Mouse (Mus musculus) embryonic stem cell, embryonic (primary cell): Measurements from ENCODE around the gene Rapgef1.

Experiments used
- CTCF ChIA-PET, 4 experiments: fragments of 300-600 bp in 2 of 4; fragments of 350-600 bp in 2 of 4; sonication (Branson Sonifier 250); formaldehyde crosslinking; loops; one replicate each; lab custom pipeline; 2022; ENCODE audit warnings: inconsistent platforms in 2 of 4; lab: Charles Lee
- POLR2A ChIA-PET, 4 experiments: fragments of 300-600 bp in 2 of 4; fragments of 350-600 bp in 2 of 4; sonication (Branson Sonifier 250); formaldehyde crosslinking; loops; one replicate each; lab custom pipeline; 2022; ENCODE audit warnings: antibody characterized with exemption in 4 of 4, inconsistent platforms in 1 of 4; lab: Charles Lee

The Rapgef1 gene

DNA sequence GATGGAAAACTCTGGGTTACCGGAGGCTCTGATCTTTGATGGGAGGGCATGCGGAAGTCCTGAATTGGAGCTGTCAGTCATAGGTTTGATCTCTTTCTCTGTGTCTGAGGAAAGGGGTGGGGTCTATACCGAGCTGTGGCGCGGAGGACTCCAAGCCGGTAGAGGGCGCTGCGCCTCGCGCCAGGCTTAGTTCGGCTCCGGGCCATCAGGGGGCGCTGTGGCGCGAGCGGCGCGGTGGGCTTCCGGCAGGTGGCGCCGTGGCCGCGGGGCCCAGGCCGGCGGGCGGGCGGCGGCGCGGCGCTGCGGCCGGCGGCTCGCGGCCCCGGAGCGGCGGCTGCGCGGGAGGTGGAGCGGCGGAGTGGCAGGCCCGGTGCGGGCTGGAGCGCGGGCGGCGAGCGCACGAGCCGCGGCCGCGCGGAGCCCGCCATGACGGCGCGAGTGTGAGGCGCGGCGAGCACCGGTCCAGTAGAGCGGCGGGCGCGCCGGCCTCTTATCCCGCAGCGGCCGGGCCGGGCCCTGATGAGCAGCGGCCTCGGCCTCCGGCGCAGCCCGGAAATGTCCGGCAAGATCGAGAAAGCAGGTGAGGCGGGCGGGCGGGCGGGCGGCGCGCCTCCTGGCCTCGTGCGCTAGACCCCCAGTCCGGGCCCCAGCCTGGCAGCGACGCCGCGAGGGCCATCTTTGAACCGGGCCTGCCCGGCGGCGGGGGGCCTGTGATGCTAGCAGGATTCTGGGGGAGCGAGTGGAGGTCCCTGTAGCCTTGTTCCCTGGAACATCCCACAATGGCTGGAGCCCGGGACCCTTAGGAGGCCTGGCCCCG is at the start of gene Rapgef1:
TSS of gene Rapgef1 (plus strand) at position 237 of the 817 bp plus-strand sequence.
- POLR2A ChIA-PET = interaction anchor here in 3 of 4 experiments (0.5 to 18.2 kb wide), 52 partner anchors 9 to 665 kb away, joined by 3 to 646 read pairs (median 4); no protein-coding TSS in a partner anchor

DNA sequence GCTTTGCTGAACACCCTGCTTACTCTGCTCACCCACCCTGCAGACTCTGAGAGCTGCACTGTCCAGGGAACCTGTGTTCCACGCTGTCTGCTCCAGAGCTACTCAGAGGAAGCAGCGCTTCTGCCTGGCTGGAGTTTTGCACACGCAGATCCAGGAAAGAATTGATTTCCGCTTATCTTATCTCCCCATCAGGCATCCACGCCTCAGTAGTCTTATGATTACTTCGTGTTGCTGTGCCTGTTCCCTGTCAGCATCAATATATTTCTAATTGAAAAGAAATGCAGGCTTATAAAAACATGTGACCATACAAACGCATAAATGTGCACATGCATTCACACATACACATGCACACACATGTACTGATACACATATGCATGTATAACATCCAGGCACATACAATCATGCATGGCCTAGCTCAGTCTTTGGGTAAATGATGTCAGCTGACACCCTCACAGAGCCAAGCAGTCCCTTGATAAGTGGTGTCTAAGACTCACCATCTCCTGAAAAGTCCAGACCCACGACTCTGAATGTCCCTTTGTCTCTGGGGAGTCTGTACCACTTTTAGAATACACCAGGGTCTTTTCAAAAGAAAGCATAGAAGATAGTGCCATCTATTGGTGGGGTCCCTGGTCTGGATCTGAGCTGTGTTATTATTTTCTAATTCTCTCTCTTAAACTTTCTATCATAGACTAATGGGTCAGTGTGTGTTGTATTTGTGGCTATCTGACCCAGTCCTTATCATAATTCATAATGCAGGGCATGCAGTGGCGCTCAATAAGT is 47.4 kb upstream of the Rapgef1 start:
- POLR2A ChIA-PET = interaction anchor here in 3 of 4 experiments (0.6 to 2.0 kb wide), 4 partner anchors 8 to 376 kb away, joined by 3 to 7 read pairs (median 4); no protein-coding TSS in a partner anchor

More for the DNA sequence above, at the start of gene Rapgef1:
- CTCF ChIA-PET = interaction anchor here (0.5 to 2.7 kb wide), 70 partner anchors 9 to 628 kb away, joined by 3 to 26 read pairs (median 4); no protein-coding TSS in a partner anchor

DNA sequence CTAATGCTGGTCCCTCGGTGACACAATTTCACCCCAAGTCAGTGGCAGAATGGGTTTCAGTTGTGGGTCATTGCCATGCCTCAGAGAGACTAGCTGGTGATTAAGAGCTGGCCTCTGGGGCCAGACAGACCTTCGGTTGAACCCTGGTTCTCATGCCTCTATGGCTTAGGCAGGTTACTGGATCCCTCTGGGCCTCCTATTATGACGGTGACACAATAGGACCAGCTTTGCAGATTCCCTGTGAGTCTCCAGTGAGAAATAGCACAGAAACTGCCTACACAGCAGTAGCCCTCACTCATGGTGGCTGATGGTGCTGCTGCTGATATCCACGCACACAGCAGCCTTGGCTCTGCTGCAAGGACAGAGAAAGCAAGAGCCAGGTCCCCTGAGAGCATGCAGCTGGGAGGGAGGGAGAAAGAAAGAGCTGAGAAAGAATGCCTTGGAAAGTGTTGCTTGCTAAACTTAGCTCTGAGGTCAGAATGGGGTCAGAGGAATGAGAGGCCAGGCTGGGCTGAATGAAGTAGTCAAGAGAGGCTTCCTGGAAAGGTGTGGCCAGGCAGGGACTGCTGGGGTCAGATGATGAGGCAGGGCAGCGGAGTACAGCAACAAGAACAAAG is 46.6 kb upstream of the Rapgef1 start:
- POLR2A ChIA-PET = interaction anchor here in 2 of 4 experiments (0.9 to 2.0 kb wide), 4 partner anchors 7 to 20 kb away, joined by 3 to 7 read pairs (median 3); no protein-coding TSS in a partner anchor
- CTCF ChIA-PET = interaction anchor here in 3 of 4 experiments (0.6 to 1.3 kb wide), 10 partner anchors 10 to 380 kb away, joined by 3 to 6 read pairs (median 3); no protein-coding TSS in a partner anchor

More for the DNA sequence above, 47.4 kb upstream of the Rapgef1 start:
- CTCF ChIA-PET = interaction anchor here in 3 of 4 experiments (0.6 to 1.0 kb wide), 6 partner anchors 20 to 379 kb away, joined by 3 to 5 read pairs (median 3); no protein-coding TSS in a partner anchor

DNA sequence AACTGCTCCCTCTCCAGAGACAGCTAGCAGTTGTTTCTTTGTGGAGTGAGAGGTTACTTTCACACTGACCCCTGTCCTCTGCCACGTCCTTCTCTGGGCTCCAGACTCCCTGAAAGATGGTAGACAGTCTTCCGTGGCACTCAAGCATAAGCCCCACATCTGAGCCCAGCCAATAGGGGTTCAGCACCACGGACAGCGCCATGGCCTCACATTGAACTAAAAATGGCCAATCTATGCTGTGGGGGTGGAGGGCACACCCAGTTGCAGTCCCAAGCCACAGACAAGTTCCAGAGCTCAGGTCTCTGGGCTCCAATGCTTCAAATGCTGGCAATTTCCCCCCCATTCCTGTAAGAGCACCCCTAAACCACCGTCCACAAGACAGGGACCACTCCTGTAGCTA is 45.9 kb upstream of the Rapgef1 start:
- ChIA-PET POLR2A (interaction anchor here in 3 of 4 experiments (0.6 to 2.0 kb wide), 6 partner anchors 8 to 392 kb away, joined by 3 to 7 read pairs (median 3); partner anchors contain the start of gene Sptan1 (in 1 of the 3)), CTCF (interaction anchor here in 2 of 4 experiments (0.6 to 1.3 kb wide), 5 partner anchors 9 to 379 kb away, joined by 3 to 6 read pairs (median 3); no protein-coding TSS in a partner anchor)

DNA sequence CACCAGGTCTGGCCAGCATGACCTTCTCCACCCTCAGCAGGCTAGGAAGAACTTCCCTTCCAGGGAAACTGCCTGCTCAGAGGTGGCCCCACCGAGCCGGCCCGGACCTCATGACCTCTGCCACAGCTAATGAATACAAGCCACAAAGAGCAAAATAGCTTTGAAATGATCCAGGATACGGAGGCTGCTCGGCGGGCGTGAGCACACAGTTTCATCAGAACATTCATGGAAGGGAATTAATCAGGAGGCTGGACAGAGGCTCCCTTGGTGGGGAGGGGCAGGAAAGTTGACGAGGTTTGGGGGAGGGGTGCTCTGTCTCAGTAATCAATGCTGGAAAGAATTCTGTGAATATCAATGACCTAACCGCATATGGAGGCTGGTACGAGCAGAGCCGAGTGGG is 45.3 kb upstream of the Rapgef1 start:
- POLR2A ChIA-PET = interaction anchor here in 3 of 4 experiments (0.6 to 2.0 kb wide), 8 partner anchors 9 to 474 kb away, joined by 3 to 7 read pairs (median 3); partner anchors contain the start of genes Sptan1 (in 1 of the 3) and Wdr34 (in 1 of the 3)
- CTCF ChIA-PET = interaction anchor here in 2 of 4 experiments (0.9 to 1.3 kb wide), 2 partner anchors 10 to 91 kb away, joined by 3 to 4 read pairs; no protein-coding TSS in a partner anchor

DNA sequence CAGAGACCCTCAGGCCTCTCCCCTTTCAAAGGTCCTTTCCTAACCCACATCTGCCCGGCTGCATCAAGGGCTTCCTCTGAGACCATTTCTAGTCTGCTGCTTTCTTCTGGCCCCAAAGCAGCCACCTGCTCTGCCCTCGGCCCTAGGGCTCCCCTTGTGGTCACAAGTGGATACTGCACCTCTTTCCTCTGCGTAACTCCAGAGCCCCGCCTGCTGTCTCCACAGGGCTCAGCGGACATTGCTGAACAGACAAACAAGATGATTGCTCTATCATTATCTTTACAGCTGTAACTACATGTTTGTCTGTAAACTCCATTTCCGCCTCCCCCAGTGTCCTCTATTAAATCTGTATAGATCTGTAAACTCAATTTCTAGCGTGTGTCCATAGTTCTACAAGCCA is 37.1 kb upstream of the Rapgef1 start:
- ChIA-PET CTCF (interaction anchor here (0.7 to 2.0 kb wide), 19 partner anchors 9 to 450 kb away, joined by 3 to 8 read pairs (median 4); partner anchors contain the start of gene Rapgef1 (in 1 of the 4)), POLR2A (no interaction called here)

DNA sequence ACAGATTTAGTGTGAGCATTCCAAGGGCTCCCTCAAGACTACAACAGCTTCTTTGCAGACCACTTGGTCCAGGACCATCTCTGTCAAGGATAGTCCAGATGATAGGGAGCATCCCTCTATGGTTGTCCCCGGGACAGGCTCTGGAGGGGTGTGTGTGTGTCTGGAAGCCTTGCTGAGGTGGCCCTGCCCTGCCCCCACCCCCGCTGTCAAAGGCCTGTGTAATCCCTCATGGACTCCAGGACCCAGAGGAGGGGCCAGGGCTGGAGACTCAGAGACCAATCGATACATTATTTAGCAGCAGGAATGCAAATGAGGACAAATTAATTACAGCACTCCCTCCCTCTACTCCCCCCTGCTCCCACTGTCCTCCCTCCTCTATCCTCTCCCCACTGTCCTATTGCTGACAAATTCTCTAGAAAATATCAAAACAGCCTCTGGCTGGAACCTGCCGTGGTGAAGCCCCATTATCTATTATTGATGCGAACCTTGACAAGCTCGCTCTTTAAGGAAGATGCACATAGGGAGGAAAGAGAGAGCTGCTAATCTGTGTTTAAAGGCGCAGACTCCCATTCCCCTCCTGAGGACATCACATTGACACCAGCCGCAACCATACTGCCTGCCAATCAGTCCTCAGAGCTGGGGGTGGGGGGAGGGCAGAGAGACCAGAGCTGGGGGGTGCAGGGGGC is 33.4 kb upstream of the Rapgef1 start:
- CTCF ChIA-PET = interaction anchor here in 1 of 4 experiments (0.7 kb wide), 1 partner anchor 10 kb away, joined by 3 read pairs; no protein-coding TSS in a partner anchor
- POLR2A ChIA-PET = interaction anchor here in 2 of 4 experiments (0.6 to 1.5 kb wide), 3 partner anchors 19 to 239 kb away, joined by 3 to 5 read pairs (median 4); no protein-coding TSS in a partner anchor

DNA sequence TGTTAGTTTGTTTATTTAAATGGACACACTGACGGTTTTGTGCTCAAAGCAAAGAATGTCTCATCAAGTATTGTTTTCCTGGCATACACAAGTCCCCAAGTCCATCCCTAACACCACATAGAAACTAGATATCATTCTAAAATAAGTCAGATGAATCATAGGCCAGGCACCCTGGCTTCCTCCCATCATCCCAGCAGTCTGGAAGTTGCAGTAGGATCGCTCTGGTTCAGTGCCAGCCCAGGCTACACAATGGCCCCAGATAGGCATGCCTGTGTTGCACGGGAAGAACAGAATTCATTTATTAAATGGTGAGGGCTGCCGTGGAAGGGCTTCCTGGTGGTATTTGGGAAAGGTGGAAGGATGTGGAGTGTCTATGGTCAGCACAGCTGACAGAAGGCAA is 31.5 kb upstream of the Rapgef1 start:
- ChIA-PET CTCF (interaction anchor here in 2 of 4 experiments (0.6 to 0.7 kb wide), 2 partner anchors 536 to 542 kb away, joined by 3 read pairs; no protein-coding TSS in a partner anchor), POLR2A (interaction anchor here in 2 of 4 experiments (0.6 to 1.4 kb wide), 6 partner anchors 12 to 1183 kb away, joined by 3 to 4 read pairs (median 3); partner anchors contain the start of gene Ttf1 (in 1 of the 2))

DNA sequence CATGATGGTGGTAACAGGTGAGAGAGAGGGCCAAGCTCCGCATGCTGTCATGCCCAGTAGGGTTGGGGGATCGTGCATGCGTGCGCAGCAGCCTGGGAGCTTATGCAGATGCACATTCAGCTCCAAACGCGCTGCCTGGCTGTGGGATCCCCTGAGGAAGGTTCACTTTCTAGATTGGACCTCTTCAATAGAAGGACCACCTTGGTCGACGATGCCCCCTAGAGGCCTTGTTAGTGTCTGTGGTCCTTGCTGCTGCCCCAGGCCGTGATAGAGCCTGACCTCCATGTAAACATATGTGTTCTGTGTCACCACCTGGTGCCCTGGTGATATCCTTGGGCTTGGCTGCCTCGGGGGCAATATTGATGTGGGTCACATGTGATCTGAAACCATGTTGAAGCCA is 30.3 kb upstream of the Rapgef1 start:
- POLR2A ChIA-PET = interaction anchor here in 3 of 4 experiments (0.7 to 1.4 kb wide), 4 partner anchors 9 to 204 kb away, joined by 3 to 5 read pairs (median 4); no protein-coding TSS in a partner anchor
- CTCF ChIA-PET = interaction anchor here in 3 of 4 experiments (0.6 to 1.5 kb wide), 6 partner anchors 19 to 394 kb away, joined by 3 to 4 read pairs (median 3); no protein-coding TSS in a partner anchor

DNA sequence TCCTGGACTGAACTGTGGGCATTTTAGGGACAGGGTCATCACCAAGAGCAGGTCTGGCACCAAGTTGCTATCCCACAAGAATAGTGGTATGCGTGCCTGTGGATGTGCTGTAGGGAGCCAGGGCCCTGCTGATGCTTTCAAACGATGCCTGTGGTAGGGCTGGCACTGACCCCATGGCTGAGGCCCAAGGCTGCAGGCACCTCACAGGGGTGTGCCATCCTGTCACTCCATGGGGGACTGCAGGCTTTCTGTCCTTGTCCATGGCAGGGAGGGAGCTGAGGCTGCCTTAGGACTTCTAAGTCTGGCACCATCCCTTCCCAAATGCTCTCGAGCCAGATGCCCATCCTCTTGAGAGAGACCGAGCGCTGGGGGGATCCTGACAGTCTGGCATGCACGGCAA is 27.9 kb upstream of the Rapgef1 start:
- ChIA-PET POLR2A (no interaction called here), CTCF (interaction anchor here in 1 of 4 experiments (0.6 to 1.5 kb wide), 3 partner anchors 73 to 609 kb away, joined by 3 to 6 read pairs (median 3); no protein-coding TSS in a partner anchor)

DNA sequence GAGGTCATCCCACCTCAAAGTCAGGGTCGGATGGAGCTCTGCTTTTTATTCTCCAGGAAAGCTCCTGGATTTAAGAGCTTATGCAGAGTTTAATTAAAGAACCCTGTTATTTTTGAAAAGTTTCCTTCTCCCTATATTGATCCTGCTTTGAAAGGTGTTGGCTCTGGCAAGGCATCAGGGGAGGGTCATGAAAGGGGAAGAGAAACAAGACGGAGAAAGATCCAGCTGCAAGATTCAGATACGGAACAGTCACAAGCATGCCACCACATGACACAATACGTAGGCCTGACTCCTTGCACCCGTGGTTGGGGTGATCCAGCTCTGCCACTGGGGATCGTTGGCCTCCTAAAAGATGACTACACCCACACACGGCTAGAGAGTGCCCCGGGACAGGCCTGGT is 27.0 kb upstream of the Rapgef1 start:
- POLR2A ChIA-PET = interaction anchor here in 1 of 4 experiments (0.6 to 0.8 kb wide), 2 partner anchors 118 to 138 kb away, joined by 3 read pairs; no protein-coding TSS in a partner anchor
- CTCF ChIA-PET = interaction anchor here in 2 of 4 experiments (0.7 to 2.0 kb wide), 5 partner anchors 10 to 219 kb away, joined by 3 to 7 read pairs (median 3); partner anchors contain the start of gene Rapgef1 (in 1 of the 2)

DNA sequence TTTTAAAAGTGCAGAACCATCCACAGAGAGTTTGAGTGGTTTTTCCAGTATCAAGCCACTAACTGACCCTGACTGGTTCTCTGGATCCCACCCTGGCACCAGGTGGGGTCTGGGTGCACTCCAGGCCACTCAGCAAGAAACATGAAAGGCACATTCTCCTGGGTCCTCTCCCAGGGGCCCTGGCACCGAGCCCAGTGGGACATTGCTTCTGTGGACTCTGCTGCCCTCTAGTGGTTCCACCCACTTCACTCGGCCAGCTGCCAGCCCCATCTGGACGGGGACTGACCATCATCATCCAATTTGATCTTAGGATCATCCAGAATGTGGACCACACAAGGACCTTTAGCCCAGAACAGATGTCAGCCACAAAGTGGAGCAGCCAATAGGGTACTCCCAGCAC is 15.6 kb upstream of the Rapgef1 start:
- CTCF ChIA-PET = interaction anchor here in 3 of 4 experiments (0.6 to 2.0 kb wide), 18 partner anchors 9 to 546 kb away, joined by 3 to 9 read pairs (median 3); partner anchors contain the start of gene Rapgef1 (in 2 of the 3)

DNA sequence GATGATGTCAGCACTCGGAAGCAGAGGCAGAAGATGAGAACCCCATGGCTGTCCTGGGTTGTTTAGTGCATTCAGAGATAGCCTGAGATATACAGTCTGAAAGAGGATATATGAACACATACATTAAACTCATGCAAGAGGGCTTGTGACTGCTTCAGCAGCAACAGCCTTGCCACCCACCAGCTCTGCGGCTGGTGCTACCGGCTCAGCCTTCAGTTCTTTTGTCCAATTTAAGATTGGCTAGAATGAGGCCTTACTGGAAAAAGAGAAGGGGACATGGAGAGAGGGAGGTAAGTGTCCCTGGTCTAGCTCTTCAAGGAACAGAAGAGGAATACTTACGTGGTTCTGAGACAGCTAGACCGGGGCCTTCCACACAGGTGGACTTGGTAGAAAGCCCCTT is 13.9 kb upstream of the Rapgef1 start:
- CTCF ChIA-PET = interaction anchor here (0.6 to 1.6 kb wide), 8 partner anchors 13 to 847 kb away, joined by 3 to 6 read pairs (median 3); partner anchors contain the start of gene Rapgef1 (in 2 of the 4)
- POLR2A ChIA-PET = no interaction called here

More for the DNA sequence above, 15.6 kb upstream of the Rapgef1 start:
- POLR2A ChIA-PET = interaction anchor here in 2 of 4 experiments (0.9 to 1.0 kb wide), 3 partner anchors 15 to 114 kb away, joined by 3 to 4 read pairs (median 3); partner anchors contain the start of gene Rapgef1 (in 1 of the 2)

DNA sequence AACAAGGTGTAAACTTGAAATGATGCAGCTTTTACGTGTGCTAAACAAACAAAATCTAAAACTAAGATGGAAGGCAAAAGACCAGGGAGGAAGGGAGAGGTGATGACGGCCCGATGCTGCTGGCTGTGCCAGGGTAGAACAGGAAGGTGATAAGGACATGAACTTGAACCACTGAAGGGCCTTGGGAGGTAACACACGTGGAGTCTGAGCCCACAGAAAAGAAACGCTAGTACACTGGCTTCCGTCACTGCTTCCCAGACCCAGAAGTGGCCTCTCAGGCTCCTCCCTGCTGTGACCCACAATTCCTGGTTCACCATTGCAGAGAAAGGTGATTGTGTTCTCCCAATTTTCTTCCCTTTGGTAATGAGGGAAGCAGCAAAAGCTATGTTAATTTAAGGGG is 13.1 kb upstream of the Rapgef1 start:
- ChIA-PET POLR2A (interaction anchor here in 1 of 4 experiments (1.1 to 3.1 kb wide), 2 partner anchors 12 to 60 kb away, joined by 3 to 8 read pairs; partner anchors contain the start of gene Rapgef1), CTCF (interaction anchor here in 3 of 4 experiments (0.6 to 2.5 kb wide), 8 partner anchors 13 to 843 kb away, joined by 3 to 11 read pairs (median 3); partner anchors contain the start of gene Rapgef1 (in 2 of the 3))

DNA sequence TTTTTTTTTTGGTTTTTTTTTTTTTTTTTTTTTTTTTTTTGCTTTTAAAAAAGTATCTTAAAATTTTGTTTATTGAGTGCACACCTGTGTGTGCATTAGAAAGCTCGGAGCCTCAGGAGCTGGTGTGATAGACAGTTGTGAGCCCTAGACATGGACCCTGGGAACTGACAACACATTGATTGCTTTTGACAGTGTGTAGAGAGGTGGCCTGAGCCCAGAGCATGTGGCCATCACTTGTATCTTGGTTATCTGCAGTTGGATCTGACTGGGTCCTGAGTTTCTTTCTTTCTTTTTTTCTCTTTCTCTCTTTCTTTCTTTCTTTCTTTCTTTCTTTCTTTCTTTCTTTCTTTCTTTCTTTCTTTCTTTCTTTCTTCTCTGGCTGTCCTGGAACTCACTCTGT is 2.2 kb upstream of the Rapgef1 start:
- ChIA-PET POLR2A (interaction anchor here in 3 of 4 experiments (0.6 to 3.6 kb wide), 15 partner anchors 13 to 991 kb away, joined by 3 to 35 read pairs (median 6); no protein-coding TSS in a partner anchor), CTCF (interaction anchor here (0.6 to 2.7 kb wide), 13 partner anchors 13 to 1082 kb away, joined by 3 to 26 read pairs (median 8); no protein-coding TSS in a partner anchor)
